Mouse (Mus musculus) testis, adult 2 months (tissue): ENCODE data around the gene Oprl1.

Source experiments
- CTCF ChIP-seq: fragments of 200-500 bp; IDR thresholded peaks from 2 replicates; pipeline ENCODE4 v1.5.1; 2012; ENCODE audit warnings: low read depth, mild to moderate bottlenecking, inconsistent platforms, low read length, moderate library complexity; ENCODE audit not compliant: control insufficient read depth, insufficient read depth, insufficient replicate concordance
- POLR2A ChIP-seq: fragments of 200-500 bp; IDR thresholded peaks from 2 replicates; pipeline ENCODE4 v1.6.1; 2012; ENCODE audit warnings: low read depth, mild to moderate bottlenecking, inconsistent platforms, low read length, moderate library complexity; ENCODE audit not compliant: control insufficient read depth

GRCm38 (mm10) chr2:181685686-181686085 is 29.1 kb upstream of the Oprl1 start:
- TF ChIP-seq CTCF: no peak
- no peak for TF ChIP-seq POLR2A
